Mouse (Mus musculus): ENCODE measurements around the gene Oas1d.

Gene Oas1d

GRCm38 (mm10) chr5:120968799-120969198, 54.5 kb downstream of the Oas1d start:
- DNase-seq (ENCODE audit: low spot score in 2 of 2): no peak

DNA sequence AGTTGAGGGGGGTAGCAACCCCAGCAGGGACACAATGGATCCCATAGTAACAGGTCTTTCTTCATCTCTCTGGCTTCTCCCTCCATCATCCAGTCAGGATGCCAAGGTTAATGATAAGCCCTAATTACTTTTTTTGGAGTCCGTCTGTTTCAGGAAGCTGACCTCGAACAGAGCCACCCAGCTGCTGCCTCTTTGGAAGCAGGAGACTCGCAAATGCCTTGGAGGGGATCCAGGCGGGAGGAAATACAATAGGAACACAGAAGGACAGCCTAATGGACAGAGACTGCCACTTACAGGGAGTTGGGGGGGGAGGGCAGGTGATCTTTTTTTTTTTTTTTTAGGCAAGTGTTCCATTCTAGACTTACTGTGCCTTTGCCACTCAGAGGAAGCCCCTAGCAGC, 55.4 kb downstream of the Oas1d start:
- DNase-seq (ENCODE audit: low spot score in 2 of 2): no peak
